Mouse (Mus musculus) 3T3-L1 (cell line): ENCODE data around the gene Top3a.
"Not testable (repeated sequence)": the region's sequence is repeated elsewhere in the genome, so short reads cannot be mapped to it uniquely, and the experiment has no call there.

ENCODE experiments used
- DNase-seq: peaks from one replicate; pipeline ENCODE4 v3.0.0-alpha.2; 2015; ENCODE audit warnings: low read depth, low spot score

Gene Top3a

GRCm38 (mm10) chr11:60776829-60777740, at the start of gene Top3a, which contains the start of gene Smcr8:
Gene Top3a, minus strand, starts transcription at chr11:60777365.
Gene Smcr8, plus strand, starts transcription at chr11:60777524.
- DNase-seq, result peak; percentile 99

GRCm38 (mm10) chr11:60826700-60827099, 49.5 kb upstream of the Top3a start:
- DNase-seq, result no peak

- DNase-seq, result no peak
Observed at GRCm38 (mm10) chr11:60825191-60825590, 48.0 kb upstream of the Top3a start.

GRCm38 (mm10) chr11:60823771-60824170, 46.6 kb upstream of the Top3a start:
- DNase-seq, result no peak

GRCm38 (mm10) chr11:60816398-60816797, 39.2 kb upstream of the Top3a start:
- no peak for DNase-seq

GRCm38 (mm10) chr11:60811618-60812017, 34.5 kb upstream of the Top3a start, which contains the start of gene Shmt1:
Gene Shmt1, minus strand, starts transcription at chr11:60811718.
- not testable (repeated sequence) for DNase-seq

GRCm38 (mm10) chr11:60811054-60811460, 33.9 kb upstream of the Top3a start:
- peak; percentile 96 for DNase-seq

- peak; percentile 18 for DNase-seq
Observed at GRCm38 (mm10) chr11:60810046-60810965, 33.1 kb upstream of the Top3a start.

GRCm38 (mm10) chr11:60809546-60809945, 32.4 kb upstream of the Top3a start:
- peak; percentile 60 for DNase-seq

GRCm38 (mm10) chr11:60808286-60809070, 31.3 kb upstream of the Top3a start:
- DNase-seq, result peak; percentile 76

GRCm38 (mm10) chr11:60800892-60801291, 23.7 kb upstream of the Top3a start:
- DNase-seq, result no peak

- DNase-seq, result peak; percentile 32
Observed at GRCm38 (mm10) chr11:60799977-60800376, 22.8 kb upstream of the Top3a start.

- DNase-seq, result no peak
Observed at GRCm38 (mm10) chr11:60796342-60796741, 19.2 kb upstream of the Top3a start.

GRCm38 (mm10) chr11:60790472-60790871, 13.3 kb upstream of the Top3a start:
- no peak for DNase-seq

- DNase-seq, result no peak
Observed at GRCm38 (mm10) chr11:60787595-60787994, 10.4 kb upstream of the Top3a start.

GRCm38 (mm10) chr11:60784179-60784922, 7.2 kb upstream of the Top3a start:
- DNase-seq, result no peak

- DNase-seq, result no peak
Observed at GRCm38 (mm10) chr11:60779673-60780189, 2.6 kb upstream of the Top3a start.

- no peak for DNase-seq
Observed at GRCm38 (mm10) chr11:60777801-60778370, 721 bp upstream of the Top3a start.

- no peak for DNase-seq
Observed at GRCm38 (mm10) chr11:60776107-60776828, 897 bp downstream of the Top3a start.
